Mouse (Mus musculus): Measurements from ENCODE around the gene Ptpn22. TPM values are rescaled to one million over a fixed set of nuclear protein-coding genes. Genes with fewer than 3 reads are reported as not detected.
"Not testable (repeated sequence)": the region's sequence is repeated elsewhere in the genome, so short reads cannot be mapped to it uniquely, and the experiment has no call there.

Gene Ptpn22
- 1 to 10 TPM; 1.1 to 1.4 TPM for total RNA-seq (2021)
- long read RNA-seq, experiment 1, partial matches to known transcripts = 0 of 1 reads
- long read RNA-seq, experiment 1, other reads (novel, unspliced or antisense) = 1 of 1 reads
- long read RNA-seq, experiment 2, partial matches to known transcripts = 0 of 1 reads
- long read RNA-seq, experiment 2, other reads (novel, unspliced or antisense) = 0 of 1 reads

GRCm38 (mm10) chr3:103858881-103859801, at the start of gene Ptpn22:
Gene Ptpn22 (plus strand): TSS chr3:103859795.
- DNase-seq (ENCODE audit: low spot score in 2 of 2) = no peak

- DNase-seq (ENCODE audit: low spot score in 2 of 2) = no peak
Measured at GRCm38 (mm10) chr3:103809799-103810150, 49.8 kb upstream of the Ptpn22 start.

GRCm38 (mm10) chr3:103810967-103811366, 48.6 kb upstream of the Ptpn22 start:
- no peak for DNase-seq (ENCODE audit: low spot score in 2 of 2)

GRCm38 (mm10) chr3:103827548-103827947, 32.0 kb upstream of the Ptpn22 start:
- DNase-seq (ENCODE audit: low spot score in 2 of 2) = no peak

- DNase-seq (ENCODE audit: low spot score in 2 of 2) = no peak
Measured at GRCm38 (mm10) chr3:103829036-103829435, 30.6 kb upstream of the Ptpn22 start.

GRCm38 (mm10) chr3:103830681-103831080, 28.9 kb upstream of the Ptpn22 start:
- DNase-seq (ENCODE audit: low spot score in 2 of 2) = not testable (repeated sequence)

- DNase-seq (ENCODE audit: low spot score in 2 of 2) = no peak
Measured at GRCm38 (mm10) chr3:103831146-103831545, 28.4 kb upstream of the Ptpn22 start.

DNA sequence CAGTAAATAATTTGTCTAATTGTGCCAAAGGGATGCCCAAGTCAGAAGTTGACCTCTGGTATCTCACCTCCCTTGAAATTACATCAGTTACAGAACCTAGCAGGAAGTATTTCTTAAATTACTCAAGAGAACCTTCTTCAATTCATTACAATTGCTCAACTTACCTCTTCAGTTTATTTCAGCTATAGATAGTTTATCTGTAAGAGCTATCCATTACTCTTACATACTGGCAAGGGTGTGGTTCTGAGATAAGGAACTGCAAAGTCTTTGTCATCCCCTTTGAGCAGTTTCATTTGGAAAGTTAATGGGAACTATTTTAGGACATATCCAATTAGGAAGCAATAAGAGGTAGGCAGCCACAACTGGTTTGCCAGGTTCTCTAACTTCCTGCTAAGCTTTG, 27.2 kb upstream of the Ptpn22 start, which contains the start of gene Bcl2l15:
Gene Bcl2l15 (plus strand): TSS at position 176 of the 400 bp plus-strand sequence.
- DNase-seq (ENCODE audit: low spot score in 2 of 2) = no peak

GRCm38 (mm10) chr3:103834001-103834400, 25.6 kb upstream of the Ptpn22 start:
- no peak for DNase-seq (ENCODE audit: low spot score in 2 of 2)

DNA sequence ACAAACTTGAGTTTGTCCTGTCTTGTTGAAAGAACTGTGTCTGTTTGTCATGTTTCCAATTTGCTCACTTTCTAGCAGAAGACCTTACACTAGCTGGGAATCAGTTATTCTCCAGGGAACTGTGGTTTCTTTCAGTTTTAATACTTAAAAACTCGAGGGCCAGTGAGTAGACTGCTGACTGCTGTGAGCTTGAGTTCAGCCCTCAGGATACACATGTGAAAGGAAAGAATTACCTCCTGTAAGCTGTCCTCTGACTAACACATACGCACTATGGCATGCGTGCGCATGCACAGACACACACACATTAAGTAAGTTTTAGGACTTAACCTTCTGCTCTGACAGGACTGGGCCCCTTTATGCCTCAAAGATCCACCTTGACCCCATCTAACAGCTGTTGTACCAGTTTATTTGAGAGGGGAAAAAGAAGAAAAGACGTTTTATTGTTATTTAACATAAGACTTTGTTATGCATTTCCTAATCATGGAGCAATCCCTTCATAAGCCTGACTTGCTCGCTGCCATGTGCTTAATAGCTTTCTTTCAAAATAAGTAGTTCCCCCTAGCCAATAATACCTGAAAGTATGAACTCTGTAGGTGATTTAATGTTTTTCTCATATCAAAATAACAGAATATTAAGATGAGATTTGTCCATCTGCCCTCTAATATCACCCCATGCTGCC, 24.2 kb upstream of the Ptpn22 start:
- DNase-seq (ENCODE audit: low spot score in 2 of 2) = no peak

DNA sequence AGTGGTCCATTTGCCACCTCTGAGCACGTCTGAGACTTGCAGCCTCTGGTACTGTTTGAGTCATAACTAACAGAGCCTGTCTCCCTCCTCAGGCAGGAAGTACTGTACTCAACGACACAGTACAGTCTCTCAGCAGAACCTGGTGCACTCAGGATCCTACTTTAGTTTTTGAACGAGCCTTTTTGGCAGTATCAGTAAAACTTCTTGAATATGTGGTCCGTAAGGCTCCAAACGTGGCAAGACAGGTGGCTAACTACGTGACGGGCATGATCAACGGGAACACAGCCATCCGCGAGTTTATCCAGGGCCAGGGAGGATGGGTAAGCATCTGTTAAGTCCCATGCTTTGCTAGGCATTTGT, 23.7 kb upstream of the Ptpn22 start:
- DNase-seq (ENCODE audit: low spot score in 2 of 2) = no peak

DNA sequence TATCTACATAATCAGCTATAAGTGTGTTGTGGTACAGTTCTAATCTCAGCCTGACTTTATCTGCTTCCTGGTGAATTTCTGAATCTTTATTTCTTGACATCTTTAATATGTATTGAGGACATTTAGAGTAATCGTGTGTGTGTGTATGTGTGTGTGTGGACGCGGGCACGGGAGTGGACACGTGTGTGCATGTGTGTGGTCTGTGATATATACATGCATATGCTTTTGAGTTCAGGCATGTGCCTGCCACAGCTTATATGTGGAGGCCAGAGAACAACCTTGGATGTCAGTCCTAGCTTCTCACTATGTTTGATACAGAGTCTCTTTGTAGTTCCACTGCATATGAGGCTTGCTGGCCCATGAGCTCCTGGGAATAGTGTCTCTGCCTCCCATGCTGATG, 23.1 kb upstream of the Ptpn22 start:
- no peak for DNase-seq (ENCODE audit: low spot score in 2 of 2)

DNA sequence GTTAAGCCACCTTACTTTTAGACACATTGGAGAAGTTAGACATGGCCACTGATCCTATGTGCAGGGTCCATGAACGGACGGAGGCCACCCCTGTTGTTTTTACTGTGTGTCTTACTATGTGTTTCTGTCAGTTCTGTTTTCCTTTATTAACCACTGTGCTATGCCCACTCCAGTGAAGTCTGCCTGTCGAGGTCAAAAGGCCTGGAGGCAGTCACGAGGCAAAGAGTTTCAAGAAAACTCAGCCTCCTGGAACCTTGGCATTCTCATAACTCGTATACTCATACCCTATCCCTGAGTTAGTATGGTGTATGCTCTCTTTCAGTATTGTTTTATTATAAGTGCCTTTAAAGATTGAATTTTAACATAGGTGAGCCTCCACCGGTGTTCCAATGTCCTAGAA, 19.9 kb upstream of the Ptpn22 start:
- no peak for DNase-seq (ENCODE audit: low spot score in 2 of 2)

DNA sequence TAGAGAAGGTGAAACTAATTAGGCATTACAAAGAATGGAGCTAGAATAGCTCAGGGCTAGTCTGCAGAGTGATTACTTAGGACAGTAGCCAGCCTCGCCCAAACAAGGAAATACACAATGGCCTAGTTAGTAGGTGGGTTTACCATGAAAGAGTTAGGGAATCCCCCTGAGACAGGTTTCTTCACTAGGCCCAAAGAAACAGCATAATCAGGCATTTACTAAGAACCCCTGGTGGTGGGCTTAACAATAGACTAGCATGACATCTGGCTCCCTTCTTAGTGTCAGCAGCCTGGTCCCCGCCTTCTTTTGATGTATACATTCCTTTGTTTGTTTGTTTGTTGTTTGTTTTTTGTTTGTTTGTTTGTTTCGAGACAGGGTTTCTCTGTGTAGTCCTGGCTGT, 19.4 kb upstream of the Ptpn22 start:
- not testable (repeated sequence) for DNase-seq (ENCODE audit: low spot score in 2 of 2)

GRCm38 (mm10) chr3:103840946-103841345, 18.6 kb upstream of the Ptpn22 start:
- DNase-seq (ENCODE audit: low spot score in 2 of 2) = not testable (repeated sequence)

DNA sequence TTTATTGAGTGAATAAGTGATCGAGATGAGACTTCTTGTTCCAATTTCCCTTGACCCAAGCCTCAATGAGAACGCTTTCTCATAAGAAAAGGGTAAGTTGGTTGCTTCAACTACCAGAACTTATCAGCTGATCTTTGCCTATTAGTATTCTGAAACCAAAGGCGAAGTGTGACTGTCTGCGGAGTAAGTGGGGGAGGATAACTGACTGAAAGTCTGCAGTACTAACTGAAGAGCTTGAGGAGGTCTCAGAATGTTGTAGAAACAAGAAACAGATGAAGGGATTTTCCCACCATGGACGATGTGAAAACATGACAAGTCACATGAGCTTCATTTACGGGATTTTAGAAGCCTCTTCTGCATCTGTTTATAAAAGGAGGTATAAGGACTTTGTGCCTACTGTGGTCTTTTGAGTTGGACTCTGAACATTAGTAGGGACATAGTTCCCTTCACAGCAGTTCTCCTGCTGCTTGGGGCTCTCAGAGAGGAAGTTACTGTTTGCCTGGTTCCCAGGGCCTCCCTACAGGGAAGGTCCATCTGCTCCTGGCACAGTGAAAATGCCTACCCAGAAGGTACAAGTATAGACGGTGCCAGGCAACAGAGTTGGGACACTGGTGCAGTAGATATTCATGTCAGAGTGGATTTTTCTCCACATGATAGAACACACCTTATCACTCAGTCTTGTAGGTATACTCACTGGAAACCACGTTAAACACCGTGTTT, 8.8 kb upstream of the Ptpn22 start:
- no peak for DNase-seq (ENCODE audit: low spot score in 2 of 2)

DNA sequence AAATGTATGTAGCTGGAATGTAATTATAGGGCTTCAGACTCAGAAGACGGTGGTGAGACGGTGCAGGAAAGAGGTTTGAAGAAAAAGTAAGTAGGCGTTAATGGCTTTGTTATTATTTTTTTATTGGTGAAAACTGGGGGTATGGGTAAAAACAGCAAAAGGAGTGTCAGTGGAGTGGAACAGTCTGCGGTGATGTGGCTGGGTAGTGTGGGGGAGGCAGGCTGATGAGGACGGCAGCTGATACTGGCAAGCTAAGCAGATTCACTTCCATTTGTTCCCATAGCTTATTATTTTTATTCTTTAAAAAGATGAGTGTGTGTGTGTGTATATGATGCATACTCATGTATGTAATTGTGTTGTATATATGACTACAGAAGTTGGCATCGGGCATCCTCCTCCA, 8.1 kb upstream of the Ptpn22 start:
- no peak for DNase-seq (ENCODE audit: low spot score in 2 of 2)

DNA sequence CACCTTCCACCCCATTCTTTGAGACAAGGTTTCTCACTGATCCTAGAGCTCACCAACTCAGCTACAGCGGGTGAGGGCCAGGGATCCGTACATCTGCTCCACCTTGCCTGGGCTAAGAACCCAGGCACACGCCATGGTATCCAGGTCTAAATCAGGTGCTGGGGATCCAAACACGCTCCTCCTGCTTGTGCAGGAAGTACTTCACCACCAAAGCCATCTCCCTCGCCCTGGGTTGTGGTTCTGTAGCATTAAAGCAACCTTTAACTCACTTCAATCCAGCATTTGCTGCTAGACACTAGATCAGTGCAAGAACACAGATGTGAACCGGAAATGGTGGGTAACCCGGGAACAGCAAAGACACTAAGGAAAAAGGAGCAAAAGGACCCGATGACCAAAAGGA, 7.7 kb upstream of the Ptpn22 start:
- DNase-seq (ENCODE audit: low spot score in 2 of 2) = no peak

GRCm38 (mm10) chr3:103852565-103853299, 6.9 kb upstream of the Ptpn22 start:
- DNase-seq (ENCODE audit: low spot score in 2 of 2) = no peak

DNA sequence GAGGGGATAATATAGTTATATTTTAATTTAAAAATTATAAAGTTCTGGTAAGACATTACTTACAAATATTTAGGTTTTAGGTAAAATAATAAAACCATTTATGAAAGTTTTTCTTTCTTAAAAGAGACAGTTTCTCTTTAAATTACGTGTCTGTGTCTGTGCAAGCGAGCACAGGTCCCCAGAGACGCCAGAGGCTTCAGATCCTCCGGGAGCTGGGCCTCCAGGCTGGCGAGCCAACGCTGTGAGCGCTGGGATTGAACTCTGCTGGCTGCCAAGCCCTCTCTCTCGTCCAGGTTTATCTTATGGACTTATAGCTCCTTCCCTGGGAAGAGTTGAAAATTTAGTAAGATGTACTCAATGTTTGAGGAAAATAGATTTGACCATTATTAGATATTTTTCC, 5.8 kb upstream of the Ptpn22 start:
- no peak for DNase-seq (ENCODE audit: low spot score in 2 of 2)

Data from adrenal gland, postnatal 4 days (tissue).